Mouse (Mus musculus): ENCODE results near the gene Gm20671. TPM values are rescaled to one million over a fixed set of nuclear protein-coding genes. Genes with fewer than 3 reads are reported as not detected.
"Not testable (repeated sequence)": the region's sequence is repeated elsewhere in the genome, so short reads cannot be mapped to it uniquely, and the experiment has no call there.

The Gm20671 gene
- polyA plus RNA-seq, 1 experiment from 2014 or later = not detected

GRCm38 (mm10) chr5:32828766-32829165 lies 1.9 kb upstream of the Gm20671 start:
- not testable (repeated sequence) for H3K27ac ChIP-seq (ENCODE audit: low read depth, low read length); H3K9me3 ChIP-seq (ENCODE audit: control insufficient read depth, low read length); H3K4me2 ChIP-seq; H3K4me1 ChIP-seq (replicated peaks; ENCODE audit: control insufficient read depth, insufficient read depth, low read length); H3K9ac ChIP-seq (ENCODE audit: low read depth, low read length); H3K27me3 ChIP-seq (replicated peaks; ENCODE audit: control insufficient read depth, insufficient read depth, low read length); DNase-seq (ENCODE audit: low spot score); H3K4me3 ChIP-seq (ENCODE audit: low read depth, low read length); ATAC-seq (replicated peaks; ENCODE audit: low FRiP score)
- 93% methylated on average over 1 of the region's 1 CpGs for WGBS
- peaks cover 45% of the 10 kb centered on the region for H3K36me3 ChIP-seq (ENCODE audit: control insufficient read depth, insufficient read depth, low read length)

GRCm38 (mm10) chr5:32820471-32820870 lies 6.4 kb downstream of the Gm20671 start:
- H3K27ac ChIP-seq (ENCODE audit: low read depth, low read length) = no peak overlapping the region
- no peak overlapping the region for H3K4me3 ChIP-seq (ENCODE audit: low read depth, low read length)
- peaks cover 31% of the 10 kb centered on the region for H3K36me3 ChIP-seq (ENCODE audit: control insufficient read depth, insufficient read depth, low read length)
- no peak overlapping the region for H3K4me2 ChIP-seq
- no peaks in the 10 kb centered on the region for H3K9me3 ChIP-seq (ENCODE audit: control insufficient read depth, low read length)
- WGBS = 93% methylated on average over 8 of the region's 8 CpGs
- H3K4me1 ChIP-seq (replicated peaks; ENCODE audit: control insufficient read depth, insufficient read depth, low read length) = no peaks in the 10 kb centered on the region
- H3K27me3 ChIP-seq (replicated peaks; ENCODE audit: control insufficient read depth, insufficient read depth, low read length) = no peaks in the 10 kb centered on the region
- DNase-seq (ENCODE audit: low spot score) = no peak
- no peak overlapping the region for H3K9ac ChIP-seq (ENCODE audit: low read depth, low read length)
- ATAC-seq (replicated peaks; ENCODE audit: low FRiP score) = no peak

- Histone ChIP-seq H3K4me1 (replicated peaks; ENCODE audit: control insufficient read depth, insufficient read depth, low read length) (no peaks in the 10 kb centered on the region), H3K9ac (ENCODE audit: low read depth, low read length) (no peak overlapping the region), H3K4me2 (no peak overlapping the region), H3K27ac (ENCODE audit: low read depth, low read length) (no peak overlapping the region), H3K4me3 (ENCODE audit: low read depth, low read length) (no peak overlapping the region), H3K9me3 (ENCODE audit: control insufficient read depth, low read length) (no peaks in the 10 kb centered on the region), H3K36me3 (ENCODE audit: control insufficient read depth, insufficient read depth, low read length) (peaks cover 33% of the 10 kb centered on the region), H3K27me3 (replicated peaks; ENCODE audit: control insufficient read depth, insufficient read depth, low read length) (no peaks in the 10 kb centered on the region)
- WGBS = 93% methylated on average over 4 of the region's 4 CpGs
- ATAC-seq (replicated peaks; ENCODE audit: low FRiP score) = no peak
- no peak for DNase-seq (ENCODE audit: low spot score)
These were observed 11.5 kb downstream of the Gm20671 start for GRCm38 (mm10) chr5:32815396-32815795.

GRCm38 (mm10) chr5:32786454-32786853 lies 40.5 kb downstream of the Gm20671 start:
- not testable (repeated sequence) for H3K9me3 ChIP-seq (ENCODE audit: control insufficient read depth, low read length); DNase-seq (ENCODE audit: low spot score); H3K36me3 ChIP-seq (ENCODE audit: control insufficient read depth, insufficient read depth, low read length); H3K9ac ChIP-seq (ENCODE audit: low read depth, low read length); H3K4me2 ChIP-seq; H3K4me1 ChIP-seq (replicated peaks; ENCODE audit: control insufficient read depth, insufficient read depth, low read length); H3K4me3 ChIP-seq (ENCODE audit: low read depth, low read length); H3K27me3 ChIP-seq (replicated peaks; ENCODE audit: control insufficient read depth, insufficient read depth, low read length); ATAC-seq (replicated peaks; ENCODE audit: low FRiP score); H3K27ac ChIP-seq (ENCODE audit: low read depth, low read length)
- WGBS = 93% methylated on average over 1 of the region's 1 CpGs

- WGBS = under 1% methylated on average over 52 of the region's 52 CpGs
- H3K27ac ChIP-seq (ENCODE audit: low read depth, low read length) = no peak within 1 kb of the TSS
- H3K4me3 ChIP-seq (ENCODE audit: low read depth, low read length) = peak within 1 kb of the TSS; percentile 86
- no peaks in the 10 kb centered on the region for H3K27me3 ChIP-seq (replicated peaks; ENCODE audit: control insufficient read depth, insufficient read depth, low read length)
- peak within 1 kb of the TSS; percentile 83 for H3K9ac ChIP-seq (ENCODE audit: low read depth, low read length)
- peak; percentile 98 for ATAC-seq (replicated peaks; ENCODE audit: low FRiP score)
- H3K4me2 ChIP-seq = peak within 1 kb of the TSS; percentile 84
- no peaks in the 10 kb centered on the region for H3K9me3 ChIP-seq (ENCODE audit: control insufficient read depth, low read length)
- peaks cover 9% of the 10 kb centered on the region; the same call in 1 of the 2 replicates for H3K36me3 ChIP-seq (ENCODE audit: control insufficient read depth, insufficient read depth, low read length)
- peak; percentile 91 for DNase-seq (ENCODE audit: low spot score)
- H3K4me1 ChIP-seq (replicated peaks; ENCODE audit: control insufficient read depth, insufficient read depth, low read length) = peaks cover 5% of the 10 kb centered on the region
These were observed 41.5 kb downstream of the Gm20671 start, which contains the start of gene Pisd for GRCm38 (mm10) chr5:32785313-32785915. Gene Pisd, minus strand, starts transcription at chr5:32785646.

- DNase-seq (ENCODE audit: low spot score) (no peak), ATAC-seq (replicated peaks; ENCODE audit: low FRiP score) (no peak)
- 19% methylated on average over 5 of the region's 5 CpGs for WGBS
- H3K27me3 ChIP-seq (replicated peaks; ENCODE audit: control insufficient read depth, insufficient read depth, low read length) = no peaks in the 10 kb centered on the region
- no peaks in the 10 kb centered on the region for H3K9me3 ChIP-seq (ENCODE audit: control insufficient read depth, low read length)
- H3K27ac ChIP-seq (ENCODE audit: low read depth, low read length) = no peak overlapping the region
- H3K4me2 ChIP-seq = peak overlapping the region; percentile 84
- peaks cover 9% of the 10 kb centered on the region; the same call in 1 of the 2 replicates for H3K36me3 ChIP-seq (ENCODE audit: control insufficient read depth, insufficient read depth, low read length)
- H3K9ac ChIP-seq (ENCODE audit: low read depth, low read length) = peak overlapping the region; percentile 83
- peak overlapping the region; percentile 86 for H3K4me3 ChIP-seq (ENCODE audit: low read depth, low read length)
- peaks cover 5% of the 10 kb centered on the region for H3K4me1 ChIP-seq (replicated peaks; ENCODE audit: control insufficient read depth, insufficient read depth, low read length)
These were observed 42.2 kb downstream of the Gm20671 start for GRCm38 (mm10) chr5:32784726-32785125.

GRCm38 (mm10) chr5:32781596-32781995 lies 45.3 kb downstream of the Gm20671 start:
- WGBS = 85% methylated on average over 5 of the region's 5 CpGs

GRCm38 (mm10) chr5:32778168-32778567 lies 48.7 kb downstream of the Gm20671 start:
- no peak for ATAC-seq (replicated peaks; ENCODE audit: low FRiP score)
- H3K4me1 ChIP-seq (replicated peaks; ENCODE audit: control insufficient read depth, insufficient read depth, low read length) = no peaks in the 10 kb centered on the region
- no peak overlapping the region for H3K4me2 ChIP-seq
- no peak overlapping the region for H3K27ac ChIP-seq (ENCODE audit: low read depth, low read length)
- WGBS = 81% methylated on average over 3 of the region's 3 CpGs
- peaks cover 2% of the 10 kb centered on the region; the same call in 1 of the 2 replicates for H3K36me3 ChIP-seq (ENCODE audit: control insufficient read depth, insufficient read depth, low read length)
- H3K9me3 ChIP-seq (ENCODE audit: control insufficient read depth, low read length) = no peaks in the 10 kb centered on the region
- H3K27me3 ChIP-seq (replicated peaks; ENCODE audit: control insufficient read depth, insufficient read depth, low read length) = no peaks in the 10 kb centered on the region
- no peak overlapping the region for H3K9ac ChIP-seq (ENCODE audit: low read depth, low read length)
- DNase-seq (ENCODE audit: low spot score) = no peak
- H3K4me3 ChIP-seq (ENCODE audit: low read depth, low read length) = no peak overlapping the region

More at GRCm38 (mm10) chr5:32781596-32781995, 45.3 kb downstream of the Gm20671 start:
- H3K9ac ChIP-seq (ENCODE audit: low read depth, low read length) = no peak overlapping the region
- ATAC-seq (replicated peaks; ENCODE audit: low FRiP score) (no peak), DNase-seq (ENCODE audit: low spot score) (no peak)
- H3K4me3 ChIP-seq (ENCODE audit: low read depth, low read length) = no peak overlapping the region
- no peaks in the 10 kb centered on the region for H3K9me3 ChIP-seq (ENCODE audit: control insufficient read depth, low read length)
- peaks cover 5% of the 10 kb centered on the region for H3K4me1 ChIP-seq (replicated peaks; ENCODE audit: control insufficient read depth, insufficient read depth, low read length)
- H3K4me2 ChIP-seq = no peak overlapping the region
- H3K27me3 ChIP-seq (replicated peaks; ENCODE audit: control insufficient read depth, insufficient read depth, low read length) = no peaks in the 10 kb centered on the region
- H3K36me3 ChIP-seq (ENCODE audit: control insufficient read depth, insufficient read depth, low read length) = 0 out of 2 replicates have a peak, but pooled peaks cover 2% of the 10 kb centered on the region
- H3K27ac ChIP-seq (ENCODE audit: low read depth, low read length) = no peak overlapping the region

GRCm38 (mm10) chr5:32772361-32772760 lies 54.5 kb downstream of the Gm20671 start:
- ATAC-seq (replicated peaks; ENCODE audit: low FRiP score) (no peak), DNase-seq (ENCODE audit: low spot score) (no peak)
- peaks cover 2% of the 10 kb centered on the region; the same call in 1 of the 2 replicates for H3K36me3 ChIP-seq (ENCODE audit: control insufficient read depth, insufficient read depth, low read length)
- H3K4me3 ChIP-seq (ENCODE audit: low read depth, low read length) = no peak overlapping the region
- no peaks in the 10 kb centered on the region for H3K9me3 ChIP-seq (ENCODE audit: control insufficient read depth, low read length)
- no peaks in the 10 kb centered on the region for H3K27me3 ChIP-seq (replicated peaks; ENCODE audit: control insufficient read depth, insufficient read depth, low read length)
- 91% methylated on average over 2 of the region's 2 CpGs for WGBS
- no peak overlapping the region for H3K27ac ChIP-seq (ENCODE audit: low read depth, low read length)
- no peak overlapping the region for H3K9ac ChIP-seq (ENCODE audit: low read depth, low read length)
- no peaks in the 10 kb centered on the region for H3K4me1 ChIP-seq (replicated peaks; ENCODE audit: control insufficient read depth, insufficient read depth, low read length)
- H3K4me2 ChIP-seq = no peak overlapping the region
